Mouse (Mus musculus) hindbrain, embryonic 13.5 days (tissue): Measurements from ENCODE around the gene Cdipt. TPM values are rescaled to one million over a fixed set of nuclear protein-coding genes. Genes with fewer than 3 reads are reported as not detected.

Experiments
- ATAC-seq: fragments of 200-750 bp; cut with Nextera tagmentation; 2 replicates; pipeline ENCODE4 v1.8.0; 2017; ENCODE audit warnings: moderate TSS enrichment; ENCODE audit not compliant: low FRiP score
- H3K27ac ChIP-seq: fragments of 300-500 bp; sonication (generic); 2 replicates; pipeline ENCODE4 v1.5.1; 2015; ENCODE audit warnings: inconsistent platforms, mild to moderate bottlenecking, moderate library complexity
- H3K27me3 ChIP-seq: fragments of 300-500 bp; sonication (generic); 2 replicates; pipeline ENCODE4 v1.6.1; 2015; ENCODE audit warnings: mild to moderate bottlenecking, inconsistent platforms
- H3K36me3 ChIP-seq: fragments of 300-500 bp; sonication (generic); 2 replicates; pipeline ENCODE4 v1.6.1; 2015; ENCODE audit warnings: mild to moderate bottlenecking, inconsistent platforms
- H3K4me1 ChIP-seq: fragments of 300-500 bp; sonication (generic); replicated peaks from 2 replicates; pipeline ENCODE4 v1.6.1; 2015; ENCODE audit warnings: inconsistent platforms
- H3K4me2 ChIP-seq: fragments of 300-500 bp; sonication (generic); 2 replicates; pipeline ENCODE4 v1.6.1; 2015; ENCODE audit warnings: inconsistent platforms, mild to moderate bottlenecking, moderate library complexity
- H3K4me3 ChIP-seq: fragments of 300-500 bp; sonication (generic); 2 replicates; pipeline ENCODE4 v1.5.1; 2015; ENCODE audit warnings: mild to moderate bottlenecking, inconsistent platforms
- H3K9ac ChIP-seq: fragments of 300-500 bp; sonication (generic); 2 replicates; pipeline ENCODE4 v1.6.1; 2015; ENCODE audit warnings: mild to moderate bottlenecking, inconsistent platforms
- H3K9me3 ChIP-seq: fragments of 300-500 bp; sonication (generic); 2 replicates; pipeline ENCODE4 v1.6.1; 2016; ENCODE audit warnings: inconsistent platforms
- WGBS: fragments of 180-500 bp; shearing (Covaris S2); methylation state at CpG from one replicate; pipeline ENCODE4 v1.1.7; 2015; 5-methylcytosine and 5-hydroxymethylcytosine counted together
- polyA plus RNA-seq: library from polyadenylated mRNA; unstranded; fragments of >200 nt; fragmentation: Nextera tagmentation; extraction: Ambion mirVana; gene quantifications from 2 replicates; pipeline ENCODE4 v1.2.1, GENCODE M21; 2015

The Cdipt gene
- polyA plus RNA-seq, 1 experiment from 2014 or later = 109 TPM

DNA sequence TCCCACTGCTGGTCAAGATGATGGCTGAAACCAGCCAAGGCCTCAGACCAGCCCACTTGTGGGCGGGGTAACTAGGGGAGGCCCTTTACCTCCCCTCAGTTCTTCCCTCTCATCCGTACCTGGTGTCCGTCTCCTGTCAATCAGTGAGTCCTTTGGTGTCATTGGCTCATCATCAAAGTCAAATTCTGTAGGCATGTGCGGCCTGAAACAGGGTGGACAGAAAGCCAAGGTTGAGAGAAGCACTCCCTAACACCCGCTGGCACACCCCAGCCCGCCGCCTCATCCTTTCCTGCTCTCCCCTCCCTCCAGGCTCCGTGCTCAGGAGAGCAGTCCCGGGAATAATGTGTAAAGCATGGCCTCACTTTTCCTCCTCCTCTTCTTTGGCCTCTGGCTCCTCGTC is 40.4 kb downstream of the Cdipt start:
- H3K36me3 ChIP-seq = peaks cover 38% of the 10 kb centered on the region
- H3K27me3 ChIP-seq = no peaks in the 10 kb centered on the region
- peak overlapping the region; percentile 65 for H3K4me3 ChIP-seq
- WGBS = 3% methylated on average over 10 of the region's 10 CpGs
- H3K27ac ChIP-seq = peak overlapping the region; percentile 98
- H3K4me2 ChIP-seq = peak overlapping the region; percentile 93
- H3K9me3 ChIP-seq = no peaks in the 10 kb centered on the region
- ATAC-seq = peak; percentile 15
- H3K9ac ChIP-seq = peak overlapping the region; percentile 92
- H3K4me1 ChIP-seq = peaks cover 68% of the 10 kb centered on the region

DNA sequence TGATC is 40.6 kb downstream of the Cdipt start, which contains the start of gene Pagr1b:
Gene Pagr1b (minus strand): TSS at position 4 of the 5 bp plus-strand sequence.
- H3K4me2 ChIP-seq = peak within 1 kb of the TSS; percentile 93
- peaks cover 70% of the 10 kb centered on the region for H3K4me1 ChIP-seq
- peaks cover 38% of the 10 kb centered on the region for H3K36me3 ChIP-seq
- ATAC-seq = no peak
- H3K9ac ChIP-seq = peak within 1 kb of the TSS; percentile 92
- H3K27ac ChIP-seq = peak within 1 kb of the TSS; percentile 98
- H3K27me3 ChIP-seq = no peaks in the 10 kb centered on the region
- H3K4me3 ChIP-seq = peak within 1 kb of the TSS; percentile 65
- H3K9me3 ChIP-seq = no peaks in the 10 kb centered on the region

DNA sequence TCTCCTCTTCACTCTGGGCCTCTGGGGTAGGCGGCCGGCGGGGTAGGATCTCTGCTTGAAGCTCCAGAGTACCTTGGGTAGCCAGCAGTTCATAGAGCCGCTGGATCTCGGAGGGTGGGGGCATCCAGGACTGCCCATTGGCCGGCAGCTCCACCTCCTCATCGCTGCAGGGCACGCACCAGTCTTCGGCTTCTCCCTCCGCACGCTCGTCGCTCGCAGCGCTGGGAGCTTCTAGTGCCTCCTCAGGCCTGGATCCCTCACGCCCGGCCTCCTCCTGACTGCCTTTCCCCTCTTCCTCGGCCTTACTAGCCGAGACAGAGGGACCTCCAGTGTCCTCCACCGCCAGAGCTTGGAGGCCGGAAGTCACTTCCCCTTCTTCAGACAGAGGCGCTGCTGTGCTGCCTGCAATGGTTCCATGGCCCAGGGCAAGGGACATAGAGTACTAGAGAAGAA is 40.8 kb downstream of the Cdipt start:
- peak overlapping the region; percentile 93 for H3K4me2 ChIP-seq
- peak overlapping the region; percentile 65 for H3K4me3 ChIP-seq
- peaks cover 38% of the 10 kb centered on the region for H3K36me3 ChIP-seq
- H3K9me3 ChIP-seq = no peaks in the 10 kb centered on the region
- ATAC-seq = peak; percentile 41
- H3K27me3 ChIP-seq = no peaks in the 10 kb centered on the region
- peak overlapping the region; percentile 98 for H3K27ac ChIP-seq
- H3K4me1 ChIP-seq = peaks cover 72% of the 10 kb centered on the region
- peak overlapping the region; percentile 92 for H3K9ac ChIP-seq
- under 1% methylated on average over 22 of the region's 22 CpGs for WGBS

DNA sequence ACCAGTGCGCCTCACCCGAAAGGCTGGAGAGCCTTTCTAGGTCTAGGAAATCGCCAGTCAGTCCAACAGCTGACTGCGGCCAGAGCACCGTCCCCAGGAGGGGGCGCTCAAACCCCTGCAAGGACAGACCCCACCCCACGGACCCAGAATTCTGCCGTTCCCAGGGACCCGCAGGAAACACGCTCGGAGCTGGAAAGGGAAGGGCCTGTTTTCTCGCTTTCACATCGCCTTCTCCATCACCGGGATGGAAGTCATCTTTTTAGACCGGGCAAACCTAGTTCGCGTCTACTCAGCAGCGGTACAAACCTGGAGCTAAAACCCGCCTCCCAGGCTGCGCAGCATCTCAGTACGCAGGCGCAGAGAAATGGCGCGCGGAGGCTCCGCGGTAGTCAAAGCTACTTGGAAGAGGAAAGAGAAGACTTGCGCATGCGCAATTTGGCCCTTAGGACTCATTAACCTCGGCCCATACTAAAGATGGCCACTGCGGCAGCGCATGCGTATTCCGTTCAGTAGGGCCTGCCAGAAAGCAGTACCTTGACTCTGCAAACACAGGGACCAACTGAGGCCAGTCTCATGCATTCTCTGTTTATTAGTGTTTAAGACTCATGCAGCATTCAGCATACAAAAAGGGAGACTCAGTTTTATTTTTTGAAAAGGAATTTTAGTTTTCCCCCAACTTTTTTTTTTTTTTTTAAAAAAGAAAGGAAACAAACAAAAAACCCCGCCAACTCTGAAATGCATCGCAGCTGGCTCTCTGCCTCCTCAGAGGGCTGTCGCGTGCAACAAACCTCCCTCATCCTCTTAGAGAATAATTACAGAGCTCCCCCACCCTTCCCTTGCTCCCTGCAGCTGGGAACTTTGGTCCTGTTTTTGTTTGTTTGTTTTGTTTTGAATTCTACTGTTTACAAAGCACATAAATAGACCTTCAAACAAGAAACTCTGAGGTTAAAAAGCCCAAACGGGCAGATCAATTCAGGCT is 41.5 kb downstream of the Cdipt start, which contains the start of gene Pagr1a:
Gene Pagr1a (minus strand): TSS at position 382 of the 979 bp plus-strand sequence.
- H3K4me2 ChIP-seq = peak within 1 kb of the TSS; percentile 93
- 3% methylated on average over 39 of the region's 39 CpGs for WGBS
- H3K27me3 ChIP-seq = no peaks in the 10 kb centered on the region
- peak; percentile 75 for ATAC-seq
- H3K27ac ChIP-seq = peak within 1 kb of the TSS; percentile 98
- H3K36me3 ChIP-seq = peaks cover 40% of the 10 kb centered on the region
- no peaks in the 10 kb centered on the region for H3K9me3 ChIP-seq
- peaks cover 80% of the 10 kb centered on the region for H3K4me1 ChIP-seq
- H3K4me3 ChIP-seq = peak within 1 kb of the TSS; percentile 65
- H3K9ac ChIP-seq = peak within 1 kb of the TSS; percentile 92

DNA sequence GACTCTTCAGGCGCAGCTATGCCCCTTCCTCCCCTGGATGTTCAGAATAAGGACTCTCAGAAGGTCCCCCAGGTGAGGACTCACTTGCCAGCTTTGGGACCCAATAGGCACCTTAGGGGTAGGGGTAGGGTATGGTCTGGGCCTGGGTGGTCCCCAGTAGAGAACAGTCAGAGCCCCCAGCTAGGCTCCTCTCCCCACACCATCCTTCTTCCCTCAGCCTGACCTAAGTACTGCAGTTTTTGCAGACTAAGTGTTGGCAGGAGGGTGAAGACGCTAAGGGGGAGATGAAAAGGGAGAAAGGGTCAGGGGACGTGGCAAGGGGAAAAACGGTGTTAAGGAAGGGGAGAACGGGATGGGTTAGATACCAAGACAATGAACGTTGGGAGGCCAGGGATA is 42.2 kb downstream of the Cdipt start:
- peaks cover 40% of the 10 kb centered on the region for H3K36me3 ChIP-seq
- 62% methylated on average over 6 of the region's 6 CpGs for WGBS
- H3K27me3 ChIP-seq = no peaks in the 10 kb centered on the region
- H3K27ac ChIP-seq = peak overlapping the region; percentile 98
- no peak overlapping the region for H3K4me3 ChIP-seq
- peaks cover 87% of the 10 kb centered on the region for H3K4me1 ChIP-seq
- H3K9ac ChIP-seq = peak overlapping the region; percentile 84
- no peaks in the 10 kb centered on the region for H3K9me3 ChIP-seq
- peak overlapping the region; percentile 31 for H3K4me2 ChIP-seq
- no peak for ATAC-seq

DNA sequence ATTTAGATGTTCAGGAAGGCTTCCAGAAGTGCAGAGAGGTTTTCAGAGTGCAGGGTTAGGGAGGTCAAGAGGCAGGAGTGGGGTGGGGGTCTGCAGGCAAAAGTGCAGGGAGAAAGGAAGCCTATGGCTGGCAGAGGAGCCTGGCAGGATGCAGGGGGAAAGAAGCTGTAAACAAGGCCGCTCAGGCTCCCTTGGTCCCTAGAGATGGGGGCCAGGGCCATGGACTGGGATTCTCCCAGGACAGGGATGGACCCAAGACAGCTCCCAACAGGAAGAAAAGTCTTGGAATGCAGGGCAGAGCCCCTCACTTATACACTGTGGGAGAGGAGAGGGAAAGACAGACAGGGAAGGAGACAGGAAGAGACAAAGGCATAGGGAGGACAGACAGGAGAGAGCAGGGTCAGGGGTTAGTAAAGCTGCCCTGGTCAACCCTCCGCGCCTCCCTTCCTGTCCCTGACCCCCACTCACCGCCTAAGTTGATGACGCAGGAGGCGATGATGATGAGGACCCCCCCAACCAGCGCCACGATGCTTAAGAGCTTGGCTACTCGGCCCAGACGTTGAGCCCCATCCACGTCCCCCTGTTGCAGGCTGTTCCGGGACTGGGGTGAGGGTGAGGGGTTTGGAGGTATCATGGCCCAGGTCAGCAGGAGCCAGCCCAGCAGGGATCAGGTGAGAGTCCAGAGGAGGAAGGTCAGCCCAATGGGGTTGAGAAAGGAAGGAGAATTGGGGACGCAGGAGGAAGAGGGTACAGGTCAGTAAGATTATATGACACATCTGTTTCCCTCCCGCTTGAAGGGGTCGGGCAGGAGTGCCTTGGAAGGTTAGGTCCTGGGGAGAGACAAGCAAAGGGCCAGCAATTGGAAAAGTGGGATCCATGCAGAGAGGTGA is 42.9 kb downstream of the Cdipt start:
- no peaks in the 10 kb centered on the region for H3K9me3 ChIP-seq
- no peak overlapping the region for H3K4me3 ChIP-seq
- 83% methylated on average over 15 of the region's 15 CpGs for WGBS
- no peak for ATAC-seq
- H3K36me3 ChIP-seq = peaks cover 40% of the 10 kb centered on the region
- H3K4me2 ChIP-seq = peak overlapping the region; percentile 98
- peak overlapping the region; percentile 84 for H3K9ac ChIP-seq
- peak overlapping the region; percentile 10; the same call in 1 of the 2 replicates for H3K27ac ChIP-seq
- no peaks in the 10 kb centered on the region for H3K27me3 ChIP-seq
- peaks cover 87% of the 10 kb centered on the region for H3K4me1 ChIP-seq

DNA sequence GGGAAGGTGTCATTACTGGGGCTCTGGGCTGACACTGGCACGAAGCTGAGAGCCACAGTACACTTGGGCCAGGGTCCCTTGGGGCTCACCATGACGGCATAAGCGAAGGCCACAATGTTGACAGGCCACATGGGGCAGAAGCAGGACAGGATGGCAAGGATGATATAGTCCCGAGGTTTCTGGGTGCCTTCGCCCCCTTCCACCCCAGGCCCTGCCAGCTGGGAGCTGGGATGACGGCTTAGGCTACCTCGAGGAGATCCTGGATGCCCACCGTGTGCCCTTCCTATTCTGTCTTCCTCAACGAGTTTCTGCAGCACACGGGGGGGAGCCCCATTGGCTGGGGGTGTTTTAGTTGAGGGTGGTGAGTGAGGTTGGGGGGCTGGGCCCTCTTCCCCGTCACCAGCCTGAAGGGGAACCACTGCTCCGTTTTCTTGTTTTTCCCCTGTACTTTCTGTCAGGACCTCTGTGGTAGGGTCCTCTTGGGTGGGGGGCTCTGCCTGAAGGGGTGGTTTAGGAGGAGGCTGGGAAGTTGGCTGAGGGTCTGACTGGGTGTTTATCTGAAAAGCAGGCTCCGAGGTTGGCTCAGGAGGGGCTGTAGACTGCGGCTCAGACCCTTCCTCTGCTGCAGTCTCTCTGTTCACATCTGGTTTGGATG is 43.7 kb downstream of the Cdipt start:
- Histone ChIP-seq H3K27me3 (no peaks in the 10 kb centered on the region), H3K36me3 (peaks cover 40% of the 10 kb centered on the region), H3K9me3 (no peaks in the 10 kb centered on the region), H3K9ac (peak overlapping the region; percentile 84), H3K4me3 (peak overlapping the region; percentile 54), H3K4me1 (peaks cover 88% of the 10 kb centered on the region), H3K27ac (no peak overlapping the region), H3K4me2 (peak overlapping the region; percentile 98)
- WGBS = 82% methylated on average over 14 of the region's 14 CpGs
- no peak for ATAC-seq

DNA sequence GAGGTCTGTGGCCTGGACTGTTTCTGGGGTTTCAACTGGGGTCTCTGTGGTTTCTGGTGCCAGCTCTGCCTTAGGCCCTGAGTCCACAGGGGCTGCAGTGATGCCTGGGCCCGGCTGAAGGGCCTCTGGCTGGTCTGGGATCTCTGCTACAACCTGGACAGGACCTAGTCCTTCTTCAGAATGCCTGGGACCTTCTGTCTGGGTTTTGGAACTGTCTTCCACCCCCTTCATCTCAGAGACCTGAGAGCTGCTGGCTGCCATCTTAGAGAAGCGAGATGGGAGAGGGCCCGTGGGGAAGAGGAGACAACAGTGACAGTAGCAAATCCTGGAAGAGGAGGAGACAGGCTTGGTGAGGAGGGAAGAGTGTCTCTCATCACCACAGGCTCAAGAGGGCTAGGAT is 44.3 kb downstream of the Cdipt start:
- ATAC-seq = no peak
- WGBS = 63% methylated on average over 3 of the region's 3 CpGs

DNA sequence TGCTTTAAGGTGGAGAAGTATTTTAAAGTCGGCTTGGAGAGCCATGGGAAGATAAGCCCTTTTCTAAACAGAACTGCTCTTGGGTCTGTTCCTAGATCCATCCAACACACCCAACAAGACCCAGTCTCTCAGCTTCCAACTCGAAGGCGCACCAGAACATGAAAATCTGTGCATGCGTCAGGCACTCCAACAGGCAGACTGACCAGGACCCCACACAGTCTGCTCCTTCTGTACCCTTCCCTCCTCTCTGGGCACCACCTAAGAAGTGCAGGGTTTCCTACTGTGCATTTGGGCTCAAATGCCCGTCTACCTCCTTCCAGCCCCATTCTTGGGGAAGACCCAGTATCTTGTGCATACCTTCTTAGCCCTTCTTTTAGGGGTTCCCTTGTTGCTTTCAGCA is 44.8 kb downstream of the Cdipt start:
- Histone ChIP-seq H3K4me1 (peaks cover 88% of the 10 kb centered on the region), H3K4me3 (peak overlapping the region; percentile 54), H3K9me3 (no peaks in the 10 kb centered on the region), H3K27ac (peak overlapping the region; percentile 86), H3K36me3 (peaks cover 31% of the 10 kb centered on the region), H3K27me3 (no peaks in the 10 kb centered on the region), H3K9ac (peak overlapping the region; percentile 84), H3K4me2 (peak overlapping the region; percentile 98)
- WGBS = 37% methylated on average over 5 of the region's 5 CpGs
- ATAC-seq = no peak

More for the DNA sequence above, 44.3 kb downstream of the Cdipt start:
- peak overlapping the region; percentile 86 for H3K27ac ChIP-seq
- H3K4me3 ChIP-seq = peak overlapping the region; percentile 54
- H3K4me1 ChIP-seq = peaks cover 88% of the 10 kb centered on the region
- peak overlapping the region; percentile 84 for H3K9ac ChIP-seq
- H3K4me2 ChIP-seq = peak overlapping the region; percentile 98
- H3K9me3 ChIP-seq = no peaks in the 10 kb centered on the region
- no peaks in the 10 kb centered on the region for H3K27me3 ChIP-seq
- peaks cover 36% of the 10 kb centered on the region for H3K36me3 ChIP-seq

DNA sequence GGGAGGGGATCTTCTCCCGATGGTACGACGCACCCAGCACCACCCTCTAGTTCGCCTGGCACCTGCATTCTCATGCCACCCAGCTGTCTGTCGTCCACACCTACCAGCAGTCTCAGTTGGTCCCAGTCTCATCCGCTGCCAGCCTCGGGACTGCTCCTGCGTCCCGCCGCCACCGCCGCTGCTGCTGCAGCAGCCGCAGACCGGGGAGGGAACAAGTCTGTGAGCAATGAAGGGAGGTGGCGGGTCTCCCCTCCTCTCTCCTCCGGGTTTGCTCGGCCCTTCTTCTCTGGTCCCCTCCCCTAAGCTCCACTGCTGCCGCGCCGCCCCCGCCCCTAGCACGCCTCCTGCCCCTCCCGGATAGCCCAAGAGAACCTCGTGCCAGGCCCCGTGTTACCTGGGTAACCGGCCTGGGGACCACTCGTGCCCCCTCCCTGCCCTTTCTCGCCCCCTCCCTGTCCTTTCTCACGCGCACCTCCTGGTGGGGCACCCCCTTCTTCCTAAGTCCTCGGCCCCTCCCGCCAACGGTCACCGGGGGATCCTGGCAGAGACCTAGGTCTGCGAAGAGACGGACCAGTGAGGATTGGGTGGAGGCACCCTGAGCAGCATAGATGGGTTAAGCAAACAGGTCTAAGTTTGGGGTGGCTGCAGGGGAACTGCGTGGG is 45.3 kb downstream of the Cdipt start, which contains the start of the genes Gm42742 and Prrt2:
Gene Gm42742 (minus strand): TSS at position 197 of the 662 bp plus-strand sequence.
Gene Prrt2 (minus strand): TSS at position 311 of the 662 bp plus-strand sequence.
- Histone ChIP-seq H3K27ac (peak within 1 kb of the TSS; percentile 100), H3K36me3 (peaks cover 28% of the 10 kb centered on the region), H3K4me3 (peak within 1 kb of the TSS; percentile 54), H3K4me2 (peak within 1 kb of the TSS; percentile 98), H3K9me3 (no peaks in the 10 kb centered on the region), H3K9ac (peak within 1 kb of the TSS; percentile 84), H3K27me3 (no peaks in the 10 kb centered on the region), H3K4me1 (peaks cover 82% of the 10 kb centered on the region)
- ATAC-seq = no peak
- under 1% methylated on average over 37 of the region's 37 CpGs for WGBS
